Mouse (Mus musculus) limb, embryonic 13.5 days (tissue): ENCODE results near the gene Usp2. TPM values are rescaled to one million over a fixed set of nuclear protein-coding genes. Genes with fewer than 3 reads are reported as not detected.

Experiments
- ATAC-seq: fragments of 200-750 bp; cut with Nextera tagmentation; 2 replicates; pipeline ENCODE4 v1.8.0; 2017; ENCODE audit warnings: low read depth, moderate number of reproducible peaks, moderate TSS enrichment; ENCODE audit not compliant: low FRiP score
- H3K27ac ChIP-seq: fragments of 300-500 bp; sonication (generic); 2 replicates; pipeline ENCODE4 v1.5.1; 2015; ENCODE audit warnings: inconsistent platforms, mild to moderate bottlenecking, moderate library complexity
- H3K27me3 ChIP-seq: fragments of 300-500 bp; sonication (generic); 2 replicates; pipeline ENCODE4 v1.6.1; 2015; ENCODE audit warnings: mild to moderate bottlenecking, inconsistent platforms
- H3K36me3 ChIP-seq: fragments of 300-500 bp; sonication (generic); 2 replicates; pipeline ENCODE4 v1.6.1; 2015; ENCODE audit warnings: inconsistent platforms, mild to moderate bottlenecking, moderate library complexity
- H3K4me1 ChIP-seq: fragments of 300-500 bp; sonication (generic); 2 replicates; pipeline ENCODE4 v1.6.1; 2015; ENCODE audit warnings: inconsistent platforms
- H3K4me2 ChIP-seq: fragments of 300-500 bp; sonication (generic); replicated peaks from 2 replicates; pipeline ENCODE4 v1.6.1; 2015; ENCODE audit warnings: inconsistent platforms, mild to moderate bottlenecking, moderate library complexity
- H3K4me3 ChIP-seq: fragments of 300-500 bp; sonication (generic); 2 replicates; pipeline ENCODE4 v1.5.1; 2015; ENCODE audit warnings: moderate library complexity, mild to moderate bottlenecking, inconsistent platforms
- H3K9ac ChIP-seq: fragments of 300-500 bp; sonication (generic); 2 replicates; pipeline ENCODE4 v1.6.1; 2015; ENCODE audit warnings: mild to moderate bottlenecking, inconsistent platforms
- H3K9me3 ChIP-seq: fragments of 300-500 bp; sonication (generic); 2 replicates; pipeline ENCODE4 v1.6.1; 2016; ENCODE audit warnings: inconsistent platforms
- WGBS: fragments of 180-500 bp; shearing (Covaris S2); methylation state at CpG from one replicate; pipeline ENCODE4 v1.1.7; 2015; 5-methylcytosine and 5-hydroxymethylcytosine counted together
- polyA plus RNA-seq: library from polyadenylated mRNA; unstranded; fragments of >200 nt; fragmentation: Nextera tagmentation; extraction: Ambion mirVana; gene quantifications from 2 replicates; pipeline ENCODE4 v1.2.1, GENCODE M21; 2015

Usp2 gene
- polyA plus RNA-seq, 1 experiment from 2014 or later, result 14.6 TPM

GRCm38 (mm10) chr9:44134851-44135730 is 68.3 kb downstream of the Usp2 start:
- Histone ChIP-seq H3K27ac (peak overlapping the region; percentile 75), H3K4me2 (peak overlapping the region; percentile 89), H3K4me3 (peak overlapping the region; percentile 70), H3K9ac (peak overlapping the region; percentile 82), H3K4me1 (peaks cover 47% of the 10 kb centered on the region), H3K36me3 (peaks cover 32% of the 10 kb centered on the region), H3K27me3 (peaks cover 51% of the 10 kb centered on the region), H3K9me3 (no peaks in the 10 kb centered on the region)
- peak; percentile 34; the same call in 1 of the 2 replicates for ATAC-seq
- WGBS, result 2% methylated on average over 49 of the region's 49 CpGs

DNA sequence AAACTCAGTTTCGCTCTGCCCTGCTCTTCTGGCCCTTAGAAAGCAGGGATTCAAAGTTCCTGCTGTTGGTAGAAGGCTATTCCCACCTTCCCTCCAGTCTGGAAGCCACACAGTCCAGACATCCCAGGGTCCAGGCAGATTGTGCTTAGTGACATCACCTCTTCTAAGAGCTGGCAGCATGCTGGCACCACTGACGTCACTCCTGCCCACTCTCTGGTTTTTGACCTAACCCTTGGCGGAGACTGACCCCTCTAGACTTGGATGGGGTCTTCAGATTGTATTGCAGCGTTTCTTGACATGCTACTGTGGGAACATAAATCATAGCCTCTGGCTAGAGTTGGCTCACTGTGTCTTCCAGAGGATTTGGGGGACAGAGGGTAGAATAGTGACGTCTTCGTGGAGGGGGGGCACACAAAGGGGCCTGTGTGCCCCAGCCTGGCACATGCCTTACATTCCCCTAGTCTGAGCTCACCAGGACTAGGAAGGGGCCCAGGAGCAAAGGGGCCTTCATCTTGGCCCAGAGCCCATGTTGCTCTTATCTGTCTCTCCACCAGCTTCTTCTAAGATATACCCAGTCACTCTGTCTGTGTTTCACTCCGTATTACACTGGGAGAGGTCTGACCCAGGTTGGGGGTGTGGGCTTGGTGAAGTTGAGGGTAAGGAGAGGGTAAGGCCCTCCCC is 69.0 kb downstream of the Usp2 start:
- WGBS, result 56% methylated on average over 7 of the region's 7 CpGs
- ATAC-seq, result no peak
- peak overlapping the region; percentile 49; the same call in 1 of the 2 replicates for H3K27ac ChIP-seq

GRCm38 (mm10) chr9:44137846-44138245 is 71.0 kb downstream of the Usp2 start:
- Histone ChIP-seq H3K9ac (no peak overlapping the region), H3K27ac (no peak overlapping the region), H3K4me3 (no peak overlapping the region), H3K4me1 (peaks cover 31% of the 10 kb centered on the region), H3K27me3 (peaks cover 31% of the 10 kb centered on the region), H3K4me2 (no peak overlapping the region), H3K36me3 (peaks cover 54% of the 10 kb centered on the region), H3K9me3 (no peaks in the 10 kb centered on the region)
- no peak for ATAC-seq
- WGBS, result 69% methylated on average over 4 of the region's 4 CpGs

More for the DNA sequence above, 69.0 kb downstream of the Usp2 start:
- Histone ChIP-seq H3K4me1 (peaks cover 39% of the 10 kb centered on the region), H3K9me3 (no peaks in the 10 kb centered on the region), H3K4me2 (peak overlapping the region; percentile 89), H3K9ac (peak overlapping the region; percentile 82), H3K36me3 (peaks cover 39% of the 10 kb centered on the region), H3K27me3 (peaks cover 51% of the 10 kb centered on the region), H3K4me3 (peak overlapping the region; percentile 70)

GRCm38 (mm10) chr9:44141951-44142350 is 75.1 kb downstream of the Usp2 start:
- H3K27me3 ChIP-seq, result 0 out of 2 replicates have a peak, but pooled peaks cover 1% of the 10 kb centered on the region
- no peak overlapping the region for H3K9ac ChIP-seq
- ATAC-seq, result no peak
- no peak overlapping the region for H3K27ac ChIP-seq
- H3K4me2 ChIP-seq, result no peak overlapping the region
- no peaks in the 10 kb centered on the region for H3K4me1 ChIP-seq
- no peak overlapping the region for H3K4me3 ChIP-seq
- no peaks in the 10 kb centered on the region for H3K9me3 ChIP-seq
- peaks cover 81% of the 10 kb centered on the region for H3K36me3 ChIP-seq
- 64% methylated on average over 5 of the region's 5 CpGs for WGBS

- H3K27me3 ChIP-seq, result no peaks in the 10 kb centered on the region
- H3K4me3 ChIP-seq, result no peak overlapping the region
- no peaks in the 10 kb centered on the region for H3K4me1 ChIP-seq
- no peak overlapping the region for H3K4me2 ChIP-seq
- H3K36me3 ChIP-seq, result peaks cover 76% of the 10 kb centered on the region
- ATAC-seq, result no peak
- 85% methylated on average over 5 of the region's 5 CpGs for WGBS
- no peak overlapping the region for H3K9ac ChIP-seq
- no peaks in the 10 kb centered on the region for H3K9me3 ChIP-seq
- H3K27ac ChIP-seq, result no peak overlapping the region; the same call in 1 of the 2 replicates
Observed at GRCm38 (mm10) chr9:44143421-44143820, 76.6 kb downstream of the Usp2 start.

DNA sequence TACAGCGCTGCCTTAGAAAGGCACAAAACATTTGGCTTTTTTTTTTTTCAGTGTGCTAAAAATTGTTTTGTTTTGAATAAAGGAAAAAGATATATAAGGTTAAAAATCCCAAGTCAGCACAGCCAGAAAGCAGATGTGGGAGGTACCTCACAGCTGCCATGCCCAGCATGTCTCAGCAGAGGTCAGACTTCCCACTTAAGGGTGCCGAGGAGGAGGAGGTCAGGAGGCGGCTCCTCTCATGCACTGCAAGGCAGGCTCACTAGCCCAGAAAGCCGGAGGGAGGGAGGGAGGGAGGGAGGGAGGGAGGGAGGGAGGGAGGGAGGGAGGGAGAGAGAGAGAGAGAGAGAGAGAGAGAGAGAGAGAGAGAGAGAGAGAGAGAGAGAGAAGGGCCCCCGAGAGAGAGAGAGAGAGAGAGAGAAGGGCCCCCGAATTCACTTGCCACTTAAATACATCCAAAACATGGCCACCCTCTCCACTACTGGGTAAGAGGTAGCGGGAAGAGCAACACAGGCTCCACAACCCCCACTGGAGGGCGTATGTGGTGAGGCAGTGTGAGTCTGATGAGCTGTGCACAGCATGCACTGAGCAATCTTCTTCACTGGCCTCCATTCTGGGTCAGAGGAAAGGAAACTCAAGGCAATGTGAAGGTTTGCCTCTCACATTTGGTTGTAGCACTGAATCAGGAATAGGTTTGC is 77.3 kb downstream of the Usp2 start:
- H3K9me3 ChIP-seq, result no peaks in the 10 kb centered on the region
- H3K4me1 ChIP-seq, result no peaks in the 10 kb centered on the region
- H3K27ac ChIP-seq, result no peak overlapping the region
- no peak overlapping the region for H3K4me2 ChIP-seq
- H3K27me3 ChIP-seq, result no peaks in the 10 kb centered on the region
- peaks cover 76% of the 10 kb centered on the region for H3K36me3 ChIP-seq
- no peak overlapping the region for H3K9ac ChIP-seq
- no peak overlapping the region for H3K4me3 ChIP-seq
- 42% methylated on average over 6 of the region's 8 CpGs for WGBS
- ATAC-seq, result no peak

GRCm38 (mm10) chr9:44144718-44145060 is 77.9 kb downstream of the Usp2 start:
- no peak overlapping the region for H3K4me2 ChIP-seq
- no peaks in the 10 kb centered on the region for H3K4me1 ChIP-seq
- no peak overlapping the region for H3K27ac ChIP-seq
- peaks cover 76% of the 10 kb centered on the region for H3K36me3 ChIP-seq
- no peak for ATAC-seq
- no peaks in the 10 kb centered on the region for H3K9me3 ChIP-seq
- H3K4me3 ChIP-seq, result no peak overlapping the region
- H3K9ac ChIP-seq, result no peak overlapping the region
- H3K27me3 ChIP-seq, result no peaks in the 10 kb centered on the region

Other genes starting within 250 kb of the Usp2 start
- 3.4 and 5.1 TPM in 2 replicates for gene Thy1, start 23.6 kb upstream of the Usp2 start, polyA plus RNA-seq
- 0.13 and 0.17 TPM in 2 replicates for gene Mfrp, start 34.7 kb downstream of the Usp2 start, polyA plus RNA-seq
- 2.6 and 3.4 TPM in 2 replicates for gene C1qtnf5, start 40.2 kb downstream of the Usp2 start, polyA plus RNA-seq
- 0.09 and 0.10 TPM in 2 replicates for gene Gm49380, start 46.5 kb downstream of the Usp2 start, polyA plus RNA-seq
- 79.6 and 84.1 TPM in 2 replicates for gene Rnf26, start 46.5 kb downstream of the Usp2 start, polyA plus RNA-seq
- gene Mcam, start 67.4 kb downstream of the Usp2 start, polyA plus RNA-seq, result 29.6 and 30.4 TPM in 2 replicates
- gene Cbl, start 167.0 kb downstream of the Usp2 start, polyA plus RNA-seq, result 17.5 and 19.6 TPM in 2 replicates
- gene Ccdc153, start 173.7 kb downstream of the Usp2 start, polyA plus RNA-seq, result not detected in 2 replicates
- gene Pdzd3, start 184.4 kb downstream of the Usp2 start, polyA plus RNA-seq, result 0.09 and 0.11 TPM in 2 replicates
- 8.2 and 8.3 TPM in 2 replicates for gene Nlrx1, start 201.6 kb downstream of the Usp2 start, polyA plus RNA-seq
- 7.3 and 7.4 TPM in 2 replicates for gene Abcg4, start 221.6 kb downstream of the Usp2 start, polyA plus RNA-seq
- gene Hinfp, start 238.7 kb downstream of the Usp2 start, polyA plus RNA-seq, result 26.1 and 29.6 TPM in 2 replicates